Mouse (Mus musculus) intestine, embryonic 16.5 days (tissue): ENCODE measurements around the gene Trpm5. TPM values are rescaled to one million over a fixed set of nuclear protein-coding genes. Genes with fewer than 3 reads are reported as not detected.
A peak's percentile ranks its signal among the peaks of the same experiment; 100 is the strongest.

Source experiments
- ATAC-seq: fragments of 200-750 bp; cut with Nextera tagmentation; 2 replicates; pipeline ENCODE4 v1.8.0; 2017; ENCODE audit warnings: moderate TSS enrichment, moderate library complexity
- H3K27ac ChIP-seq: fragments of 300-500 bp; sonication (generic); 2 replicates; pipeline ENCODE4 v1.5.1; 2014; ENCODE audit warnings: mild to moderate bottlenecking, low read length
- H3K27me3 ChIP-seq: fragments of 300-500 bp; sonication (generic); replicated peaks from 2 replicates; pipeline ENCODE4 v1.6.1; 2014; ENCODE audit warnings: low read length, control low read depth, mixed read lengths; ENCODE audit not compliant: control insufficient read depth, insufficient read depth
- H3K36me3 ChIP-seq: fragments of 300-500 bp; sonication (generic); 2 replicates; pipeline ENCODE4 v1.6.1; 2014; ENCODE audit warnings: low read length, control low read depth; ENCODE audit not compliant: control insufficient read depth, insufficient read depth
- H3K4me1 ChIP-seq: fragments of 300-500 bp; sonication (generic); 2 replicates; pipeline ENCODE4 v1.6.1; 2014; ENCODE audit warnings: low read length, control low read depth, mixed read lengths; ENCODE audit not compliant: control insufficient read depth, insufficient read depth
- H3K4me2 ChIP-seq: fragments of 300-500 bp; sonication (generic); 2 replicates; pipeline ENCODE4 v1.6.1; 2014; ENCODE audit warnings: low read depth, low read length, control low read depth
- H3K4me3 ChIP-seq: fragments of 300-500 bp; sonication (generic); 2 replicates; pipeline ENCODE4 v1.5.1; 2014; ENCODE audit warnings: mild to moderate bottlenecking, low read length
- H3K9ac ChIP-seq: fragments of 300-500 bp; sonication (generic); 2 replicates; pipeline ENCODE4 v1.6.1; 2014; ENCODE audit warnings: low read depth, low read length
- H3K9me3 ChIP-seq: fragments of 300-500 bp; sonication (generic); 2 replicates; pipeline ENCODE4 v1.6.1; 2016; ENCODE audit warnings: low read length, control low read depth; ENCODE audit not compliant: control insufficient read depth
- WGBS: fragments of 180-500 bp; shearing (Covaris S2); extraction: QIAGEN DNeasy Blood & Tissue Kit; methylation state at CpG from one replicate; pipeline ENCODE4 v1.1.7; 2014; 5-methylcytosine and 5-hydroxymethylcytosine counted together
- polyA plus RNA-seq: library from polyadenylated mRNA; unstranded; fragments of >200 nt; fragmentation: Nextera tagmentation; extraction: Ambion mirVana; gene quantifications from 2 replicates; pipeline ENCODE4 v1.2.1, GENCODE M21; 2015

Trpm5 gene
- polyA plus RNA-seq, 1 experiment from 2014 or later: 7.9 TPM

DNA sequence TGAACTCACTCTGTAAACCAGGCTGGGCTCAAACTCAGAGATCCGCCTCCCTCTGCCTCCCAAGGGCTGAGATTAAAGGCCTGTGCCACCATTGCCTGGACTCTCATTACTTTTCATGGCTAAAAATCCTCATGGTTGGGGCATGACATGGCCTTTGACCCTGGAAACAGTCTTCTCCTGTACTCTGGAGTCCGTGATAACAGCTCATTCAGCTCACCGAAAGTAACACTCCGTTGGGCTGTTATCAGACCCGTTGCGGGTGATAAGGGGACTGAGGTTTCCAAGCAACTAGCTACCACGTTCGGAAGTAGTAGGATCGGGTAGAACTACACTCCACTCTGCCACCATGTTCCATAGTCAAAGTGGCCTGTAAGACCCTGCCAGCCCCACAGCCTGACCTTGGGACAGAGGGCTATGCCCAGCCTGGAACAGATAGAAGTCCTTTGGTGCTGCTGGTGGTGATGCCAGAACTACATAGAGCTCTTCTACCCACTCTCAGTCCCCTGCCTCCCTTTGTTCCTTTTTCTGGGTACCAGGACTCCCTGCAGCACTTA is 36.7 kb downstream of the Trpm5 start:
- Histone ChIP-seq H3K9ac (peak overlapping the region; percentile 30), H3K9me3 (no peaks in the 10 kb centered on the region), H3K27ac (peak overlapping the region; percentile 67), H3K27me3 (0 out of 2 replicates have a peak, but pooled peaks cover 4% of the 10 kb centered on the region), H3K36me3 (no peaks in the 10 kb centered on the region), H3K4me3 (no peak overlapping the region), H3K4me1 (peaks cover 58% of the 10 kb centered on the region), H3K4me2 (peak overlapping the region; percentile 35)
- ATAC-seq: peak; percentile 57
- 53% methylated on average over 9 of the region's 9 CpGs for WGBS

DNA sequence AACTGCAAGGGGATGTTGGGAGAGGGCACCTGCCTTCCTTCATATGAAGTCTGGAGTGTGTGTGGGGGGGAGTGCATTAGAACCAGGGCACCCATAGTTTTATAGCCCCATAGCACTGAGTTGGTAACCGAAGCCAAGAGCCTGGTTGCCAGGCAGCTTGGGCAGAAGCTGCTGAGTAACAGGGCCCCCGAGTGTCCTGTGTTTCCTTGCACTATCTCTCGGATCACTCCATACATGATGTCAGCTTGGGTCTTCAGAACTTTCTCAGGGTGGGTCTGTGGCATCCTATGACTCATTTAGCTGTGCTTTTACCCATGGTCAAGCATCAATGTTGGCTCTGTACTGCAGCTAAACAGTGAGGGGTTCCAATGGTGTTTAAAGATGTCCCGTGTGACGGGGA is 37.4 kb downstream of the Trpm5 start:
- H3K4me3 ChIP-seq: no peak overlapping the region
- peak overlapping the region; percentile 67 for H3K27ac ChIP-seq
- no peak for ATAC-seq
- 0 out of 2 replicates have a peak, but pooled peaks cover 4% of the 10 kb centered on the region for H3K27me3 ChIP-seq
- no peaks in the 10 kb centered on the region for H3K9me3 ChIP-seq
- no peak overlapping the region for H3K9ac ChIP-seq
- H3K4me2 ChIP-seq: 0 out of 2 replicates have a peak overlapping the region, but pooled peaks have one; percentile 35
- no peaks in the 10 kb centered on the region for H3K36me3 ChIP-seq
- 72% methylated on average over 5 of the region's 5 CpGs for whole genome bisulfite sequencing
- peaks cover 56% of the 10 kb centered on the region for H3K4me1 ChIP-seq

DNA sequence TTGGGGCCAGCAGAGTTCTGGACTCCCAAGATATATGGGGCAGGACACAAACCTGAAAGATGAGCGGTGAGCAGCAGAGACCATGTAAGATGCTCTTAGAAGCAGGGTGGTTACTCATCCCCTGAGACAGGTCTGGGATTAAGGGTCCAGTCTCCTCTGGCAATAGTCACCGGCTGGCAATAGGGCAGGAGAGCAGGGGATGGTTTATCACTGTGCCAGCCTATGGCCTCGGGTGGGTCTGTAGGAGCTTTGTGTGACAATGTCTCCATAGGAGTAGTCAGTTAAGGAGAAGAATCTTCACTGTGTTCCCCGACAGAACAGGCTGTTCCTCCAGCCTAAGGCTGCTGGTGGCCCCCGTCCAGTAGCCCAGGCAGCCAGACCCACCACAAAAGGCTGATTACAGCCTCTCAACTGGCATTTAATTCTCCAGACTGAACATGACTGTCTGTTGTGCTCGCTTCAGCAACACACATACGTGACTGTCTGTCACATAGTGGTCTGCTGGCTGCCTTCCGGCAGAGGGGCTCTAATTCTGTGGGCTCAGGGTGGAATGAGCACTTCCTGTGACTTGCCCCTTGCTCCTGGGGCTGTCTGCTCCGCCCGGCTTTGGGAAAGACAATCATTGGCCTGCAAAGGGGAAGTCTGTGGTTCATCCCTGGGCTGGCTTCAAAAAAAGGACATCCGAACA is 38.8 kb downstream of the Trpm5 start:
- H3K27ac ChIP-seq: 0 out of 2 replicates have a peak overlapping the region, but pooled peaks have one; percentile 9
- H3K9ac ChIP-seq: peak overlapping the region; percentile 34; the same call in 1 of the 2 replicates
- H3K4me3 ChIP-seq: no peak overlapping the region
- H3K4me2 ChIP-seq: peak overlapping the region; percentile 91
- 0 out of 2 replicates have a peak, but pooled peaks cover 4% of the 10 kb centered on the region for H3K27me3 ChIP-seq
- ATAC-seq: no peak
- H3K36me3 ChIP-seq: no peaks in the 10 kb centered on the region
- WGBS: 70% methylated on average over 11 of the region's 11 CpGs
- peaks cover 56% of the 10 kb centered on the region for H3K4me1 ChIP-seq
- H3K9me3 ChIP-seq: no peaks in the 10 kb centered on the region

DNA sequence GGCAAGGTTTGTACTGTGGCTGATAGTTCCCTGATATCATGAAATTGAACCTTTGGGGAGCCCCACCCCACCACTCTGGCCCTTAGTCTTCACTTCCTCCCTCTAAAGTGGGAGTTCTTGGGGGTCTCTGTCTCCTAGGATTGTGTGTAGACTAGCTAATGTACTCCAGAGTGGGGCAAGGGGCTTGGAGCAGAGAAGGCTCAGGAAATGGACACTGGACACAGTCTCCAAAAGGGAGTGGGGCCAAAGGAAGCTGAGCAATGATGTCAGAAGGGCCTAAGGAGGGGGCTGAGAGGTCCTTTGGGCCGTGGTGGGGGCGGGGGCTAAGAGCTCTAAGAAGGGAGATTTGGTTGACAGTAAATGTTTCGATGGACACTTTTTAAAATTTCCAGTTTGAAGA is 39.4 kb downstream of the Trpm5 start:
- Histone ChIP-seq H3K4me1 (peaks cover 56% of the 10 kb centered on the region), H3K9me3 (no peaks in the 10 kb centered on the region), H3K36me3 (no peaks in the 10 kb centered on the region), H3K4me3 (peak overlapping the region; percentile 89), H3K9ac (peak overlapping the region; percentile 98), H3K4me2 (peak overlapping the region; percentile 91), H3K27ac (no peak overlapping the region), H3K27me3 (0 out of 2 replicates have a peak, but pooled peaks cover 4% of the 10 kb centered on the region)
- ATAC-seq: no peak
- 71% methylated on average over 3 of the region's 3 CpGs for WGBS

DNA sequence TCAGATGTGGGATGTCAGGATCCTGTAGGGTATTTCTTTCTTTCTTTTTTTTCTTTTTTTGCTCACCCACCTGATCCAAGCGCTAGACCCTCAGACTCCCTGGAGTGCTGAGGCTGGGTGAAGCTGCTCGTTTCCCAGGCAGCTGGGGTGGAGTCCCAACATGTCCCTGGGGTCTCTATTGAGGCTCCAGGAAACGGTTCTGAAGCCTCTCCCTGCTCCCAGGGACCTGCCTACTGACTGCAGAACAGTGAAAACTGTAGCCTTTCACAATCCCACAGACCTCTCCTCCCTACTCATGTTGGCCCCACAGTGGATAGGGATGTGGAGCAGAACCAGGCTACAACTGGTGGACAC is 39.9 kb downstream of the Trpm5 start:
- no peaks in the 10 kb centered on the region for H3K9me3 ChIP-seq
- ATAC-seq: no peak
- 0 out of 2 replicates have a peak, but pooled peaks cover 4% of the 10 kb centered on the region for H3K27me3 ChIP-seq
- 35% methylated on average over 3 of the region's 3 CpGs for WGBS
- H3K4me3 ChIP-seq: peak overlapping the region; percentile 89
- H3K4me1 ChIP-seq: peaks cover 56% of the 10 kb centered on the region
- H3K4me2 ChIP-seq: peak overlapping the region; percentile 91
- no peak overlapping the region for H3K27ac ChIP-seq
- H3K36me3 ChIP-seq: no peaks in the 10 kb centered on the region
- peak overlapping the region; percentile 98 for H3K9ac ChIP-seq

DNA sequence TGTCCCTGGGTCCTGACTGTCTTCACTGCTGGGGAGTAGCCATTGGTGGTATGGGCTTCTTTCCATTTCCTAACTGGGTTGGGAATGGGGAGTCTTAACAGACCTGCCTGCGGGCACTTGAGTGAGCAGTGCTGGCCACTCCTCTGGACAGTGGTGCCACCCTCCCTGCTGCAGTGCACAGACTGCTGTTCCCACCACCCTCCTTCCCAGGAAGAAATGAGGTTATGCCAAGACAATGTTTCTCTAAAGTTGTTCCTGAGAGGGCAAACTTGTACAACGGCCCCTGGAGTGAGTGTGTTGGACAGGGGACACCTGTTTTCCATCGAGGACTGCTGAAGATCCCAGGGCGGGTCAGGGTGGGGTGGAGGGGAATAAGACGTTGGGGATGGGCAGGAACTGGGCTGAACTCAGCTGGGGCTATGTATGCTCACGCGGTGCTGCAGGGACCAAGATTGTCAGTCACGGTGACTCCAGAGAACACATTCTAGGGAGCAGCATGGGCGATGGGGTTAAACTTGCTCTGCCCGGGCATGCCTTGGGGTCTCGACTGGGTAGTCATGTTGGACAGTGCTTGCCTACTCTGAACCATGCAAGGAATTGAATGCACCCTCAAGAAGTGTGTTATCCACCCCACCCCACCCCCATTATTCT is 40.4 kb downstream of the Trpm5 start:
- peak overlapping the region; percentile 89 for H3K4me3 ChIP-seq
- peak overlapping the region; percentile 98 for H3K9ac ChIP-seq
- H3K27ac ChIP-seq: peak overlapping the region; percentile 95; the same call in 1 of the 2 replicates
- peaks cover 52% of the 10 kb centered on the region for H3K4me1 ChIP-seq
- 31% methylated on average over 11 of the region's 11 CpGs for WGBS
- H3K27me3 ChIP-seq: 0 out of 2 replicates have a peak, but pooled peaks cover 2% of the 10 kb centered on the region
- peak overlapping the region; percentile 91 for H3K4me2 ChIP-seq
- ATAC-seq: no peak
- no peaks in the 10 kb centered on the region for H3K36me3 ChIP-seq
- no peaks in the 10 kb centered on the region for H3K9me3 ChIP-seq

DNA sequence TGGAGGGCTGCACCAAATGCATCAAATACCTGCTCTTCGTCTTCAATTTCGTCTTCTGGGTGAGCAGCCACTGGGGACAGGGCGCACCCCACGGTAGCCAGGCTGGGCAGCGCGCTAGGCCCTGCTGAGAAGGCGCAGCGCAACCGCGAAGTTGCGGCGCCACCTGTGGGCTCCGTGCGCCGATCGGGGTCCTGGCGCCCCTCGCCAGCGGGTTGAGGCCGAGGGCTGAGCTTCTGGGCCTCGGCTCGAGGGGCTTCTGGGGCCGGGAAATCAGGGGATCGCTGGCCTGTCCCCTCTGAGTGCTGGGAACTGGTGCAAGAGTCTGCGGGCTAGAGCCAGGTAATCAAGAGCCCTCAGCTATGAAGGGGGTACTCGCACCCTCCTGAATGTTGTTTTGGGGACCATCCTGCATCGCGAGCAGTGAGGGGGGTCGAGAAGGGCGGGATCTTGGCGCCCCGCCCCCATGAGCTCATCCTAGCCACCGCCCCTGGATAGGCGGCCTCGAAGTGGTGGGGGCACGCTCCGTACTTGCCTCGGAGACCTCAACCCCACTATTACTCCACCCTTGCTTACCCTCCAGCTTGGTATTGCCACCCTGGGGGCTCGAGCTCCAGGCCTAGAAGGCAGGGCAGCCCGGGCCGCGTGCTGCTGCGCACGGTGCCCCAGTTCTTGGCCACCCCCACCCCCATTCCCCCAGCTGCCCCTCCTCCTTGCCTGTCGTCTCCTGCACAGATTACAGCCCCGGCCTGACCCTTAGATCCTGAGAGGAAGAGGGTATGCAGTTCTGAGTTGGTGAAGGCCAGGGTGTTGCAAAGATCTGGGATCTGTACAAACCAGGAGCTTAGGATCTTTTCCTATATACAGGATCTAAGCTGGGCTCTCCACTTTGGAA is 41.2 kb downstream of the Trpm5 start:
- H3K36me3 ChIP-seq: no peaks in the 10 kb centered on the region
- H3K9ac ChIP-seq: peak overlapping the region; percentile 98
- peak overlapping the region; percentile 91 for H3K4me2 ChIP-seq
- no peaks in the 10 kb centered on the region for H3K27me3 ChIP-seq
- H3K4me3 ChIP-seq: peak overlapping the region; percentile 89
- peaks cover 44% of the 10 kb centered on the region for H3K4me1 ChIP-seq
- H3K27ac ChIP-seq: peak overlapping the region; percentile 95
- ATAC-seq: peak; percentile 65
- H3K9me3 ChIP-seq: no peaks in the 10 kb centered on the region
- under 1% methylated on average over 46 of the region's 46 CpGs for WGBS

DNA sequence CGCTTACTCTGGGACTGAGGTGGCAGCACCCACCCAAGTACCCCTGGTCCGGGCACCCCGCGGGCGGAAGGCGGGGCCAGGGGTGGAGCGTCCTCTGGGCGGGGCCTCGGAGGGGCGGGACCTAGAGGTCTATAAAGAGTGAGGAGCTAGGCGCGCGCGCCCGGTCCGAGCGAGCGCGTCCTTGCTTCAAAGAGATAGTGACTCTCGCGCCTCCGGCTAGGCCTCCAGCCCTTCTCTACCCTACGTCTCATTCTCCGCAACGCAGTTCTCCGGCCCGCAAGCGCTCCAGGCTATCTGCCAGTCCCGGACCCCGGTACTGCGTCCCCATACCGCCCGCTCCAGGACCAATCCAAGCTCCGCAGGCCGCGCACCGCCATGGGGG is 41.8 kb downstream of the Trpm5 start, which contains the start of gene Cd81:
Cd81 (plus strand) TSS at position 114 of the 382 bp plus-strand sequence.
- H3K27ac ChIP-seq: peak within 1 kb of the TSS; percentile 95
- peak; percentile 79 for ATAC-seq
- 0% methylated on average over 37 of the region's 37 CpGs for WGBS

More for the DNA sequence above, 41.8 kb downstream of the Trpm5 start, which contains the start of gene Cd81:
- H3K4me2 ChIP-seq: peak within 1 kb of the TSS; percentile 91
- peak within 1 kb of the TSS; percentile 98 for H3K9ac ChIP-seq
- no peaks in the 10 kb centered on the region for H3K9me3 ChIP-seq
- peaks cover 38% of the 10 kb centered on the region for H3K4me1 ChIP-seq
- no peaks in the 10 kb centered on the region for H3K27me3 ChIP-seq
- H3K4me3 ChIP-seq: peak within 1 kb of the TSS; percentile 89
- no peaks in the 10 kb centered on the region for H3K36me3 ChIP-seq
